Mouse (Mus musculus) monocyte, adult 5-6 weeks (primary cell): ENCODE data around the gene Ndufs7. TPM values are rescaled to one million over a fixed set of nuclear protein-coding genes. Genes with fewer than 3 reads are reported as not detected.
A peak's percentile ranks its signal among the peaks of the same experiment; 100 is the strongest.
"Not testable (repeated sequence)": the region's sequence is repeated elsewhere in the genome, so short reads cannot be mapped to it uniquely, and the experiment has no call there.

Source experiments
- ATAC-seq: fragments of 153-309, 156-312 bp; replicated peaks from 2 replicates; pipeline ENCODE4 v1.8.0; 2017; ENCODE audit warnings: mild to moderate bottlenecking; ENCODE audit not compliant: low TSS enrichment, insufficient number of reproducible peaks, severe bottlenecking, poor library complexity, low FRiP score
- total RNA-seq: library from RNA; stranded (forward); fragments of 200-1000, 200-491, 200-594 nt; gene quantifications from 3 replicates; pipeline ENCODE4 v1.2.3, GENCODE M21; 2017

Ndufs7 gene
- total RNA-seq = 60.9 to 74.8 TPM (median 61.4 TPM) in 3 replicates

DNA sequence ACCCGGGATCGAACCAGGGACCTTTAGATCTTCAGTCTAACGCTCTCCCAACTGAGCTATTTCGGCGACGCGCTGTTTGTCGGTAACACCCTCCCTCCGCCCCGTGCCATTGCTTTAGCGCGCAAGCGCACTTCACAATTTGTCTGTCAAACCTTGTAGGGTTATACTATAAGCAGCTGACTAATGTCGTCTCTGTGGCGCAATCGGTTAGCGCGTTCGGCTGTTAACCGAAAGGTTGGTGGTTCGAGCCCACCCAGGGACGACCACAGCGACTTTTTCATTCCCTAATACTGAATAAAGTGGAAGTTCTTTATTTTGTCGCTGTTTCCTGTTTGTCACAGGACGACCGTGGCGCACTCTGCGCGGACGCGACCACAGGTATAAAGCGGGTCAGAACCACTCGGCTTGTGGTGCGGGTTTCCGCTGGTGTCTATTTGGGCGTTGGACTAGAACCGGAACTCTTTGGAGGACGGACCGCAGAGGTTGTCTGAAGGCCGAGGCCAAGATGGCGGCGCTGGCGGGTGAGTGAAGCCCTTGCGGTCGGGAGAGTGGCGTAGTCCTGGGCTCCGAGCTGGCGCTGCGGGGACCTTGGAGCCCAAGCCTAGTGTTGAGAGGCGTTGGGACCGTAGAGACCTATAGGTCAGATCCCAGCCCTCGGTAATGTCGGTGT is at the start of gene Ndufs7:
Gene Ndufs7 (plus strand): TSS at position 151 of the 670 bp plus-strand sequence.
- ATAC-seq = peak; percentile 72

DNA sequence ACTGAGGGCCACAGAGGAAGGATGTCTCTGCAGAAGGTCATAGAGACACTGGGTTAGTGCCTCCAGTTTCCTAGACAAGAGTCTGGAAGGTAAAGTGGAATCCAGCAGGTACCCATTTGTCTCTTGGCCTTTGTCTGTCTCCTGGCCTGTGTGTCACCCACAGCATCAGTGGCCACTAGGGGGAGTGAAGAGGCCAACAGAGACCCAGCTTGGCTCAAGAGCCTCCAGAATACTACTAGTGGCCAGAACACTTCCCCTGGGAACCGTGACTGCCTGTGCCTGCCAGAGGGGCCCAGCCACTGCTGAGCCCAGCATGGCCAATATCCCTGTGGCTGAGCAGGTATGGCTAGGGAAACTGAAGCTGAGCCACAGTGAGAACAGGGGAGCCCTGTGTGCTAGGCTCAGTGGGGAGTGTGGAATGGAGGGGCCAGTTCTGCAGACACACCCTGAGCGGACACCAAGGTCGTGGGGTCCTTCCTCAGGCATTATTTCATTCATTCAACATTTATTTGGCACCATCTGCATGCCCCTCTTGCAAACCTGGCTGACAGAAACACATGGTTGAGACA is 49.4 kb upstream of the Ndufs7 start:
- peak; percentile 95 for ATAC-seq

DNA sequence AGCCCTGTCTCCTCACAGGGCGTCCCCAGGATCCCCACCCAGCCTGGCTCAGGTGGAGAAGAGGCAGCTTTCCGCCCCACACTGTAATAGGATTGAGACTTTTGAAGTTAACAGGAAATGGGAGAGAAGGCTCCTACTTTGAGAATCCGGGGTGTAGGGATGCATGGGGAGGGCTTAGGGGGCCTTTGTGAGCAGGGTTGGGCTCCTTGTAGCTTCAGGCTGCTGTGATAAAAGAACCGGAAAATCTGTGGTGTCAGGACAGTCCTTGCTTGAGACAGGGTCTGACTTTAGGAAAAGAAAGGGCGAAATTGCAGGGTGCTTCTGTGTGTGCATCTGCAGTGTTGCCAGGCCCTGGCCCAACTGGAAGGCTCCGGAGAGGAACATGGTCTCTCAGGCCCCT is 48.4 kb upstream of the Ndufs7 start:
- ATAC-seq = no peak

- no peak for ATAC-seq
Observed at GRCm38 (mm10) chr10:80204055-80204454, 44.9 kb upstream of the Ndufs7 start.

- no peak for ATAC-seq
Observed at GRCm38 (mm10) chr10:80207201-80207600, 41.7 kb upstream of the Ndufs7 start.

DNA sequence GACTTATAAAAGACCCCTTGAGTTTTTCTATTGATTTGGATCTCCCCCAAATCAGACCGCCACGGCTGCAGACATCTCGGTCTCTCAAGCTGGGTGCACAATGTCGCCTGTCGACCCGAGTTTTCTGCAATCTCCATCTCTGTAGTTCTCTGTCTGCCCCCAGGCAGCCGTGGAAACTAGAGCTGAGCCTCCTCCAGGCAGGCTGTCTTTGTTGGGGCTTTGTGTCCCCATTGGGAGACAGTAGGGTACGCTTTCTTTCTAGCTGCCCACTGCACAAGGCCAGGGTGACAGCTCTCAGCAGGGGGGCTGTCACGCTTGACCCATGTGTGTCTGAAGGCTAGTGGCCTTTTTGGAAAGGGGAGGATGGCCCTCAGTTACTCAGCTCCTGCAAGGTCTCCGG is 41.2 kb upstream of the Ndufs7 start:
- ATAC-seq = no peak

DNA sequence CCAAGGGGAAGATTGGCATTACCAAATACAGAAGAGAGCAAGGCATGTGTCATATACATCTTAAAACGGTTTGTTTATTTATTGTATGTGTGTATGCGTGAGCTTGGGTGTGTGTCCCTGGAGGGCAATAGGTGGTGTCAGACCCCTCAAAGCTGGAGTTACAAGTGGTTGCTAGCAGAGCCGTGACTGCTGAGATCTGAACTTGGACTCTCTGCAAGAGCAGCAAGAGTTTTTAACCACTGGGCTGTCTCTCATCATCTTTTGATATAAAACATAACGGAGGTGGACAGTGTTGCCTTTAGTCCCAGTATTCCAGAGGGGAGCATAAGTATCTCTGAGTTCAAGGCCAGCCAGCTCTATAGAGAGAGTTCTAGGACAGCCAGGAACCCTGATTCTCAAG is 40.7 kb upstream of the Ndufs7 start:
- no peak for ATAC-seq

DNA sequence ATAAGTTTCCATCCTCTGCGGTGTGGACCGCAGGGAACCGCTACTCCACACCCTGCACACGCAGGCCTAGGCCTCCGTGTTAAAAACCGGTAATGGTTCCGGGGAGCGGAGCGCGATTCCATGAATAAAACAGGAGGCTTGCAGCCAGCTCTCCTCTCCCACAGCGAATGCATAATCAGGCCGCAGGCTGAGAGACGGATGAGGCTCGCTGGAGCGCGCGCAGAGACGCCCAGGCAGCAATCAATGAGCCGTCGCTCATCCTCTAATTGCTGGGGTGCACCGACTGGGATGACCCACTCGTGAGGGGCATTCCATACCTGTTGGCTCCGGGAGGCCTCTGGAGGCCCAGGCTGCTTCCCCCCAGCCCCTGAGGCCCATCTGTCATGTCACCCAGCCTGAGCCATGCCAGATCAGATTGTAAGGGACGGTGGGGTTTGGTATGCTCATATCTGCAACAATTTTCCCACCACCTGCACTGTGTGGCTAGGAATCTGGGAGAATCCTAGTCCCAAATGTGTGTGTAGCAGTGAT is 40.0 kb upstream of the Ndufs7 start:
- ATAC-seq = no peak

GRCm38 (mm10) chr10:80211547-80212103 is 37.3 kb upstream of the Ndufs7 start:
- ATAC-seq = not testable (repeated sequence)

- peak; percentile 53; the same call in 1 of the 2 replicates for ATAC-seq
Observed at GRCm38 (mm10) chr10:80215048-80215772, 33.7 kb upstream of the Ndufs7 start.

DNA sequence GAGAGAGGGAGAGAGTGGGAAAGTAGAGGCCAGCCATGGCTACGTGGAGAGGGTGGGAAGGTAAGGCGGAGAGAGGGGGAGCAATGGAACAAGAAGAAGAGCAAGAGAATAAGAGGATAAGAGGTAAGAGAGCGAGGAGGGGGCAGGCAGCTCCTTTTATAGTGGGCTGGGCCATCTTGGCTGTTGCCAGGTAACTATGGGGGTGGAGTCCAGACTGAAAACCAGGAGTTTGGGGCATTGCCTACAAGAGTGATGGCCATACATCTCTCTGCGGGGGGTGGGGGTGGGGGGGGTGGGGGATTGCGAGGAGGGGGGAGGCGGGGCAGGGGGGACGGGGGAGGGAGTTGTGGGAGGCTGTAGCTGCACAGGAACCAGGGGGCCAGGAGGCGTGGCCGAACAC is 28.2 kb upstream of the Ndufs7 start:
- ATAC-seq = no peak

- ATAC-seq = 0 out of 2 replicates have a peak, but pooled peaks have one; percentile 47
Observed at GRCm38 (mm10) chr10:80223137-80223536, 25.8 kb upstream of the Ndufs7 start.

DNA sequence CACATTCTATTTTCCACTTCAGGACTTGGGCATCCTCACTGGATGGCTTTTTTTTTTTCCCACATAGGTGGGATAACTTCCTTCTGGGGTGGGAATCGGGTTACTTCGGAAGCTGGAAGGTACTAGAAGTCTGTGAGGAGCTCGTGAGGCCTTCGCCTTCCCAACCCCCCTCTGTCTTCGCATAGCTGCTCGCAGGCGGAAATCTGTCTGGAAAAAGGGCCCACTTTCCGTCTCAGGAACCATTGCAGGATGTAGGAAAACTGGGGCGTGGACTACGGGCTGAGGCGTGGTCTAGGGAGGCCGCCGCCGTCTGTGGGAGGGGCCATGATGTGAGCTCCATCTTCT is 22.9 kb upstream of the Ndufs7 start:
- no peak for ATAC-seq

DNA sequence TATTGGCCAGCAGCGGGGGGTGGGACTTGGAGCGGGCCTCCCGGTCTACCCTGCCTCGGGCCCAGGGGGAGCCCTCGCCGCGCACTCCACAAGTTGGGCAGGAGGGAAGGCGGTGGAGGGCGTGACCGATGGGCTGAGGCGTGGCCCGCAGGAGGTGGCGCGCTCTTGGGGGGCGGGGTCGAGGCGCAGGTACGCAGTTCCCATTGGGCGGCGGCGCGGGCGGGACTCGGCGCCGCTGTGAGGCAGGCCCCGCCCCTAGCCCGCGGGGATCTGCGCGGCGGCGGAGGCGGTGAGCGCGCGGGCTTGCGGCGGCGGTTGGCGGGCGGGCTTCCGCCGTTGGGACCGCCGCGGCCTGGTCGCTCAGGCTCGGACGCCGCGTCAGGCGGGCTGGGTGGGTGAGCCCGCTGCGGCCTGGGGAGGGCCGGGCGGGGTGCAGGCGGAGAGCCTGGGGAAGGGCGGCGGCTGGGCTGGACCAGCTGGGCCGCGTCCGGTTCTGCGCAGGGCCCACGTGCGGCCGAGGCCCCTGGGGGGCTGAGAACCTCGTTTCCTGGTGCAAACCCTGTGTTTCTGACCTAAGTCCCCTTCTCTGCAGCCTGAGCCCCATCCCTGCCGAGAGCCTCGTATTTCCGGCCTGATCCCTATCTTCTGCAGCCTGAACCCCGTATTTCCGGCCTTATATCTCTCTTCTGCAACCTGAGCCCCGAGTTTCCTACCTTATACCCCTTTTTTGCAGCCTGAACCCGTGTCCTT is 22.3 kb upstream of the Ndufs7 start, which contains the start of gene Mum1:
Gene Mum1 (plus strand): TSS at position 19 of the 750 bp plus-strand sequence.
- peak; percentile 94 for ATAC-seq

- ATAC-seq = no peak
Observed at GRCm38 (mm10) chr10:80227166-80227539, 21.8 kb upstream of the Ndufs7 start.

GRCm38 (mm10) chr10:80227877-80228775 is 20.8 kb upstream of the Ndufs7 start:
- ATAC-seq = no peak

DNA sequence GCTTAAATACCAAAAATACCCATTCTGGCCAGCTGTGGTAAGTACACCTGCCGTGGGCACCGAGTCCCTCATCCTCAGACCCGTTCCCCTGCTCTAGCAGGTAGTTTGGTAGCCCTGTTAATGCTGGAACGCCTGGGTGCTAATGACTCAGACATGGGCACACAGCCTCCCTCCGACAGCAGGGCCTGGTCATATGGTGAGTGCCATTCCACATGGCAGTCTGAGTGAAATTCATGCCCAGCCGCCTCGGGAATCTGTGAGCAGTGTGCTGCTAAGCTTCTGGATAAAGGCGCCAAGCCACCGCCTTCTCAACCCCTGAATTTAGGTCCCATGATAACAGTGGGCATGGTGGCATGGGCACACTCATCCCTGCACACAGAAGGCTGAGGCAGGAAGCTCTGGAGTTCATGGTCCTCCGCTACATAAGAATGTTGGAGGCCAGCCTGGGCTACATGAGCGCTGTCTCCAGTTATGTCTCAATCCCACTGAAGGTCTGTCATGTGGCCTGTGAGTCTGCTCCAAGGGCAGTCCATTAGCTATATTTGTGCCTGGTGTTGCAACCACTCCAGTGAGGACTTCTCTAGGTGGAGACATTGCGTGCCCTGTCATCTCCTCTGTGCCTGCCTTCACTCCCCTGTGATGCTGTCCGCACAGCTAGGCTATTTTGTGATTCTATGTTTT is 12.6 kb upstream of the Ndufs7 start:
- ATAC-seq = no peak
